Comparison of ENCODE assay signal across 10 mouse cellular contexts in the genomic region with DNA sequence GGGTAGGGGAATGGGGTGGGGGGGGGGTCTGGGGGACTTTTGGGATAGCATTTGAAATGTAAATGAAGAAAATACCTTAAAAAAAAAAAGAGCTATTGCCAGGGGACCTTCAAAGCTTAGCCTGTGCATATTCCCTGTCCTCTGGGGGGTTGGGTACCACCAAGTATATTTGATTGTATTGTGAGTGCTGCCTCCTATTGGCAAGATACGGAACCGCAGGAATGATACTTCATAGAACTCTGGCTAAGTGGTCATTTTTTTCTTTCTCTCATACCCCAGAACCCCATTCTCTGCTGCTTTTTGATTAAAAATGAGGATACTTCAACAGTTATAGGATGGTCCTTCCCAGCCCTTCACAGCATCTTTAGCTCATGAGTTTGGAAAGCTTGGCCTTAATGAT.
A peak's percentile ranks its signal among the peaks of the same experiment; 100 is the strongest.
DNase-seq lines count a peak whose midpoint lies in the region; ATAC-seq and TF ChIP-seq lines count a peak whose summit lies in the region.
"Had no signal": no experiment of that assay in that cellular context is flagged by ENCODE, and none has a peak within 500 bp of the region (broad histone marks: within the 10 kb centered on the region; RNA-seq: fewer than 3 reads in every experiment).

No protein-coding gene starts in this region.

- H3K4me2 ChIP-seq in midbrain, embryonic 11.5 days = no peak overlapping the region
- no peak overlapping the region for H3K4me2 ChIP-seq in midbrain, embryonic 16.5 days (ENCODE audit: low read length)
- H3K4me2 ChIP-seq: hindbrain, embryonic 15.5 days had no signal

- H3K27ac ChIP-seq in midbrain, embryonic 11.5 days (ENCODE audit: low read depth, low read length) = no peak overlapping the region
- H3K27ac ChIP-seq in midbrain, embryonic 16.5 days (ENCODE audit: low read length) = no peak overlapping the region
- H3K27ac ChIP-seq: hindbrain, embryonic 15.5 days had no signal

- no peak overlapping the region for H3K9ac ChIP-seq in midbrain, embryonic 11.5 days (ENCODE audit: low read length)
- no peak overlapping the region for H3K9ac ChIP-seq in midbrain, embryonic 16.5 days (ENCODE audit: low read depth, low read length)
- H3K9ac ChIP-seq: hindbrain, embryonic 15.5 days had no signal

- DNase-seq in heart, adult 11 months = peak; percentile 82
- DNase-seq in heart, postnatal 25 days (ENCODE audit: low spot score) = no peak
- DNase-seq in midbrain, embryonic 11.5 days (ENCODE audit: low spot score, missing footprints) = peak; percentile 90
- no peak for DNase-seq in brain, embryonic 14.5 days (ENCODE audit: low read depth)
- DNase-seq in thymus, postnatal 14 days = peak; percentile 51
- DNase-seq in layer of hippocampus, adult 9-11 months = no peak
- DNase-seq in left cerebral cortex, adult 18-20 months (ENCODE audit: low spot score in 2 of 2) = no peak

- TF ChIP-seq POLR2A in brain, embryonic 14.5 days (IDR thresholded peaks at IDR 0.05; ENCODE audit: borderline replicate concordance, extremely low read depth, insufficient read depth, insufficient read length, poor library complexity, severe bottlenecking) = no peak

- H3K36me3 ChIP-seq in midbrain, embryonic 11.5 days (ENCODE audit: control insufficient read depth, insufficient read depth, low read length) = no peaks in the 10 kb centered on the region
- peaks cover 2% of the 10 kb centered on the region; the same call in 1 of the 2 replicates for H3K36me3 ChIP-seq in midbrain, embryonic 16.5 days (ENCODE audit: control insufficient read depth, insufficient read depth, low read length)

- 22% methylated on average over 2 of the region's 2 CpGs for WGBS in midbrain, embryonic 11.5 days
- 10% methylated on average over 2 of the region's 2 CpGs for WGBS in midbrain, embryonic 16.5 days

- no peaks in the 10 kb centered on the region for H3K9me3 ChIP-seq in midbrain, embryonic 11.5 days (ENCODE audit: control insufficient read depth, low read length)
- no peaks in the 10 kb centered on the region for H3K9me3 ChIP-seq in midbrain, embryonic 16.5 days (replicated peaks; ENCODE audit: control insufficient read depth, low read length, poor library complexity, severe bottlenecking)
- H3K9me3 ChIP-seq: hindbrain, embryonic 15.5 days; megakaryocyte, embryonic 14.5 days had no signal

- intact Hi-C loops in heart, postnatal 25 days (cut with DNase I) = no loop called here

- no peak for ATAC-seq in midbrain, embryonic 11.5 days (ENCODE audit: low FRiP score)
- no peak for ATAC-seq in midbrain, embryonic 16.5 days

- peak; percentile 35; the same call in 1 of the 2 replicates for TF ChIP-seq CTCF in brain, embryonic 14.5 days (IDR thresholded peaks at IDR 0.05; ENCODE audit: borderline replicate concordance, extremely low read depth, insufficient read depth, insufficient read length)

- H3K4me3 ChIP-seq in midbrain, embryonic 11.5 days (ENCODE audit: low read depth, low read length) = no peak overlapping the region
- no peak overlapping the region for H3K4me3 ChIP-seq in midbrain, embryonic 16.5 days (ENCODE audit: low read depth, low read length)
- H3K4me3 ChIP-seq: hindbrain, embryonic 15.5 days; megakaryocyte, embryonic 14.5 days had no signal

- H3K27me3 ChIP-seq in midbrain, embryonic 11.5 days (ENCODE audit: control insufficient read depth, insufficient read depth, low read length) = no peaks in the 10 kb centered on the region
- H3K27me3 ChIP-seq in midbrain, embryonic 16.5 days (ENCODE audit: control insufficient read depth, insufficient read depth, low read depth, low read length) = no peaks in the 10 kb centered on the region
- H3K27me3 ChIP-seq: hindbrain, embryonic 15.5 days; megakaryocyte, embryonic 14.5 days had no signal

- H3K4me1 ChIP-seq in midbrain, embryonic 11.5 days (ENCODE audit: control insufficient read depth, insufficient read depth, low read length) = no peaks in the 10 kb centered on the region
- H3K4me1 ChIP-seq in midbrain, embryonic 16.5 days (ENCODE audit: control insufficient read depth, insufficient read depth, low read length) = no peaks in the 10 kb centered on the region
- H3K4me1 ChIP-seq: hindbrain, embryonic 15.5 days had no signal

Comparison
In these comparisons a context has a peak if more than half of its experiments do, and no peak if none do; other contexts are left out.
1. DNase-seq: peak in heart, adult 11 months (single experiment), midbrain, embryonic 11.5 days (single experiment) and thymus, postnatal 14 days (single experiment); none in heart, postnatal 25 days (single experiment), brain, embryonic 14.5 days (single experiment), layer of hippocampus, adult 9-11 months (single experiment) and left cerebral cortex, adult 18-20 months (0 of 2).